Mouse (Mus musculus) Patski (cell line): Measurements from ENCODE around the gene Hfe2. TPM values are rescaled to one million over a fixed set of nuclear protein-coding genes. Genes with fewer than 3 reads are reported as not detected.

Experiments used
- ATAC-seq: fragments of 100-300 bp; one replicate; pipeline ENCODE4 v1.8.0; 2021
- CTCF ChIA-PET: fragments of 350-600 bp; sonication (Branson Sonifier 250); formaldehyde crosslinking; loops from one replicate; lab custom pipeline; 2022; ENCODE audit warnings: inconsistent platforms; lab: Charles Lee
- POLR2A ChIA-PET: fragments of 350-600 bp; sonication (Branson Sonifier 250); formaldehyde crosslinking; loops from one replicate; lab custom pipeline; 2022; ENCODE audit warnings: antibody characterized with exemption, inconsistent platforms; lab: Charles Lee
- DNase-seq: peaks from one replicate; pipeline ENCODE4 v3.0.0-alpha.2; 2011; ENCODE audit warnings: low read depth, low spot score
- H3K27me3 ChIP-seq: fragments of 371-371 bp; one replicate; pipeline ENCODE4 v1.5.1; 2021
- CTCF ChIP-seq: fragments of 100-300 bp; IDR thresholded peaks from one replicate; pipeline ENCODE4 v1.5.1; 2021
- in situ Hi-C: fragments of 300-500 bp; cut with MboI; formaldehyde crosslinking; loops from 3 replicates; pipeline ENCODE4 v1.11.1; 2018; ENCODE audit warnings: low pct_unique_long_range_greater_than_20kb, mixed read lengths
- polyA plus RNA-seq: library from polyadenylated mRNA; unstranded; gene quantifications from one replicate; pipeline ENCODE4 v1.2.3, GENCODE M21; 2021

The Hfe2 gene
- polyA plus RNA-seq, 1 experiment from 2014 or later, result not detected

GRCm38 (mm10) chr3:96561946-96562681, 37.1 kb downstream of the Hfe2 start:
- no peaks in the 10 kb centered on the region for H3K27me3 ChIP-seq
- POLR2A ChIA-PET, result interaction anchor here (0.9 to 4.7 kb wide), 8 partner anchors 9 to 39 kb away, joined by 3 to 34 read pairs (median 4); partner anchors contain the start of genes Gm16253, Lix1l and Polr3gl
- no peak for ATAC-seq
- DNase-seq, result no peak
- CTCF ChIA-PET, result interaction anchor here (1.2 to 3.3 kb wide), 6 partner anchors 10 to 18 kb away, joined by 3 to 19 read pairs (median 7); partner anchors contain the start of gene Gm16253
- in situ Hi-C loops, result no loop called here
- TF ChIP-seq CTCF, result no peak

- no peak for TF ChIP-seq CTCF
- in situ Hi-C loops, result no loop called here
- H3K27me3 ChIP-seq, result no peaks in the 10 kb centered on the region
- CTCF ChIA-PET, result interaction anchor here (1.6 to 3.3 kb wide), 4 partner anchors 9 to 17 kb away, joined by 6 to 19 read pairs (median 12); partner anchors contain the start of gene Gm16253
- no peak for DNase-seq
- no peak for ATAC-seq
- POLR2A ChIA-PET, result interaction anchor here (0.9 to 4.7 kb wide), 4 partner anchors 11 to 31 kb away, joined by 3 to 34 read pairs (median 12); partner anchors contain the start of genes Gm16253 and Polr3gl
Measured at GRCm38 (mm10) chr3:96563267-96563666, 38.3 kb downstream of the Hfe2 start.

- TF ChIP-seq CTCF, result no peak
- no peaks in the 10 kb centered on the region for H3K27me3 ChIP-seq
- ATAC-seq (no peak), DNase-seq (no peak)
- CTCF ChIA-PET, result interaction anchor here (0.8 to 3.2 kb wide), 6 partner anchors 8 to 16 kb away, joined by 3 to 19 read pairs (median 6); partner anchors contain the start of gene Gm16253
- POLR2A ChIA-PET, result interaction anchor here (0.9 to 4.7 kb wide), 3 partner anchors 13 to 16 kb away, joined by 3 to 34 read pairs (median 7); partner anchors contain the start of gene Gm16253
- in situ Hi-C loops, result no loop called here
Measured at GRCm38 (mm10) chr3:96563911-96564632, 39.1 kb downstream of the Hfe2 start.

- DNase-seq (no peak), ATAC-seq (no peak)
- H3K27me3 ChIP-seq, result no peaks in the 10 kb centered on the region
- in situ Hi-C loops, result no loop called here
- no peak for TF ChIP-seq CTCF
- POLR2A ChIA-PET, result interaction anchor here (0.5 to 1.1 kb wide), 3 partner anchors 12 to 135 kb away, joined by 3 to 7 read pairs (median 7); partner anchors contain the start of gene Gm16253
- CTCF ChIA-PET, result interaction anchor here (0.8 to 1.5 kb wide), 4 partner anchors 11 to 103 kb away, joined by 3 to 5 read pairs (median 4); no protein-coding TSS in a partner anchor
Measured at GRCm38 (mm10) chr3:96564633-96565032, 39.7 kb downstream of the Hfe2 start.

GRCm38 (mm10) chr3:96565105-96565504, 40.1 kb downstream of the Hfe2 start:
- DNase-seq, result no peak
- ChIA-PET POLR2A (interaction anchor here (0.5 to 1.1 kb wide), 3 partner anchors 12 to 136 kb away, joined by 3 to 7 read pairs (median 7); partner anchors contain the start of gene Gm16253), CTCF (interaction anchor here (1.0 to 1.5 kb wide), 3 partner anchors 11 to 103 kb away, joined by 3 to 5 read pairs (median 3); no protein-coding TSS in a partner anchor)
- in situ Hi-C loops, result no loop called here
- H3K27me3 ChIP-seq, result no peaks in the 10 kb centered on the region
- no peak for TF ChIP-seq CTCF
- no peak for ATAC-seq

GRCm38 (mm10) chr3:96566661-96567450, 41.9 kb downstream of the Hfe2 start:
- ATAC-seq, result no peak
- POLR2A ChIA-PET, result interaction anchor here (0.9 kb wide), 1 partner anchor 9 kb away, joined by 4 read pairs; the partner anchor contains the start of gene Txnip
- no peaks in the 10 kb centered on the region for H3K27me3 ChIP-seq
- no peak for DNase-seq
- CTCF ChIA-PET, result interaction anchor here (1.3 to 1.6 kb wide), 3 partner anchors 13 to 27 kb away, joined by 4 to 5 read pairs (median 5); partner anchors contain the start of gene Polr3gl
- TF ChIP-seq CTCF, result no peak
- in situ Hi-C loops, result no loop called here

GRCm38 (mm10) chr3:96568605-96569004, 43.6 kb downstream of the Hfe2 start:
- no peak for ATAC-seq
- no peaks in the 10 kb centered on the region for H3K27me3 ChIP-seq
- no peak for TF ChIP-seq CTCF
- CTCF ChIA-PET, result no interaction called here
- DNase-seq, result no peak
- in situ Hi-C loops, result no loop called here
- POLR2A ChIA-PET, result interaction anchor here (1.1 kb wide), 1 partner anchor 11 kb away, joined by 5 read pairs; the partner anchor contains the start of gene Txnip

- DNase-seq (no peak), ATAC-seq (no peak)
- in situ Hi-C loops, result no loop called here
- POLR2A ChIA-PET, result interaction anchor here (1.4 kb wide), 1 partner anchor 12 kb away, joined by 6 read pairs; the partner anchor contains the start of gene Txnip
- CTCF ChIA-PET, result no interaction called here
- no peak for TF ChIP-seq CTCF
- H3K27me3 ChIP-seq, result no peaks in the 10 kb centered on the region
Measured at GRCm38 (mm10) chr3:96569506-96569905, 44.5 kb downstream of the Hfe2 start.

GRCm38 (mm10) chr3:96569966-96570605, 45.1 kb downstream of the Hfe2 start:
- in situ Hi-C loops, result no loop called here
- no peaks in the 10 kb centered on the region for H3K27me3 ChIP-seq
- ATAC-seq (no peak), DNase-seq (no peak)
- ChIA-PET CTCF (interaction anchor here (1.5 to 2.6 kb wide), 2 partner anchors 10 to 19 kb away, joined by 3 to 9 read pairs; no protein-coding TSS in a partner anchor), POLR2A (interaction anchor here (1.4 kb wide), 1 partner anchor 12 kb away, joined by 6 read pairs; the partner anchor contains the start of gene Txnip)
- TF ChIP-seq CTCF, result no peak
